Mouse (Mus musculus): Measurements from ENCODE around the gene C1qtnf3.

GRCm38 (mm10) chr15:10940148-10941108, 11.7 kb upstream of the C1qtnf3 start:
- TF ChIP-seq POLR2A (IDR thresholded peaks at IDR 0.05; ENCODE audit: low read depth, low read length) (no peak), CTCF (conservative IDR thresholded peaks at IDR 0.05; ENCODE audit: insufficient read depth, insufficient read length, low read depth, low read length) (no peak)

All from kidney, adult 2 months (tissue).